Mouse (Mus musculus) v-Abl transformed pro-B cells (cell line): ENCODE data around the gene Btbd17.

Source experiments
- in situ Hi-C, 2 experiments: fragments of 400-800 bp; cut with MboI; formaldehyde crosslinking; loops; one replicate each; pipeline ENCODE4 v1.15.1; 2025; ENCODE audit not compliant: unreplicated experiment in 2 of 2

Btbd17 gene

GRCm38 (mm10) chr11:114795848-114796322 lies at the start of gene Btbd17:
TSS of gene Btbd17 (minus strand) at chr11:114795945.
- in situ Hi-C loops: loop anchor here (5.0 kb wide), 2 partner anchors 49 to 124 kb away; no protein-coding TSS in a partner anchor

- in situ Hi-C loops: no loop called here
These were observed 48.9 kb upstream of the Btbd17 start for GRCm38 (mm10) chr11:114844464-114845220.

- in situ Hi-C loops: no loop called here
These were observed 48.2 kb upstream of the Btbd17 start for GRCm38 (mm10) chr11:114843818-114844463.

GRCm38 (mm10) chr11:114833166-114833565 lies 37.4 kb upstream of the Btbd17 start:
- in situ Hi-C loops: no loop called here

- in situ Hi-C loops: no loop called here
These were observed 34.7 kb upstream of the Btbd17 start for GRCm38 (mm10) chr11:114830433-114830773.

GRCm38 (mm10) chr11:114829499-114830432 lies 34.0 kb upstream of the Btbd17 start:
- in situ Hi-C loops: no loop called here

- in situ Hi-C loops: no loop called here
These were observed 30.9 kb upstream of the Btbd17 start for GRCm38 (mm10) chr11:114826686-114827085.

- in situ Hi-C loops: no loop called here
These were observed 27.5 kb upstream of the Btbd17 start for GRCm38 (mm10) chr11:114823199-114823725.

GRCm38 (mm10) chr11:114822727-114823126 lies 27.0 kb upstream of the Btbd17 start:
- in situ Hi-C loops: no loop called here

- in situ Hi-C loops: no loop called here
These were observed 25.6 kb upstream of the Btbd17 start for GRCm38 (mm10) chr11:114821325-114821724.

- in situ Hi-C loops: no loop called here
These were observed 24.7 kb upstream of the Btbd17 start for GRCm38 (mm10) chr11:114820444-114820843.

GRCm38 (mm10) chr11:114819110-114819509 lies 23.4 kb upstream of the Btbd17 start:
- in situ Hi-C loops: loop anchor here in 1 of 2 experiments (5.0 to 10.0 kb wide), 3 partner anchors 58 to 236 kb away; no protein-coding TSS in a partner anchor

GRCm38 (mm10) chr11:114818185-114818584 lies 22.4 kb upstream of the Btbd17 start:
- in situ Hi-C loops: loop anchor here in 1 of 2 experiments (5.0 to 10.0 kb wide), 3 partner anchors 59 to 237 kb away; no protein-coding TSS in a partner anchor

- in situ Hi-C loops: loop anchor here in 1 of 2 experiments (5.0 to 10.0 kb wide), 3 partner anchors 60 to 238 kb away; no protein-coding TSS in a partner anchor
These were observed 21.2 kb upstream of the Btbd17 start for GRCm38 (mm10) chr11:114816934-114817333.

GRCm38 (mm10) chr11:114814873-114815592 lies 19.3 kb upstream of the Btbd17 start:
- in situ Hi-C loops: loop anchor here (5.0 to 10.0 kb wide), 4 partner anchors 62 to 240 kb away; no protein-coding TSS in a partner anchor

- in situ Hi-C loops: loop anchor here (5.0 to 10.0 kb wide), 2 partner anchors 100 to 242 kb away; no protein-coding TSS in a partner anchor
These were observed 17.0 kb upstream of the Btbd17 start for GRCm38 (mm10) chr11:114812731-114813240.

GRCm38 (mm10) chr11:114810344-114810743 lies 14.6 kb upstream of the Btbd17 start:
- in situ Hi-C loops: loop anchor here (5.0 to 10.0 kb wide), 2 partner anchors 102 to 244 kb away; no protein-coding TSS in a partner anchor

- in situ Hi-C loops: no loop called here
These were observed 13.6 kb upstream of the Btbd17 start for GRCm38 (mm10) chr11:114809371-114809770.
